Mouse (Mus musculus) gonadal fat pad, adult 2 months (tissue): ENCODE data around the gene March9. TPM values are rescaled to one million over a fixed set of nuclear protein-coding genes. Genes with fewer than 3 reads are reported as not detected.

ENCODE experiments used
- DNase-seq: peaks from one replicate; pipeline ENCODE4 v3.0.0-alpha.2; 2012; ENCODE audit warnings: low read depth
- polyA plus RNA-seq: library from polyadenylated mRNA; depleted of rRNA; stranded (reverse); fragments of >200 nt; gene quantifications from 2 replicates; pipeline ENCODE4 v1.2.3, GENCODE M21; 2012; rRNA removed

The March9 gene
- polyA plus RNA-seq, 1 experiment: 6.1 TPM

GRCm38 (mm10) chr10:127033301-127033741 lies 26.7 kb downstream of the March9 start:
- no peak for DNase-seq

- DNase-seq: no peak
These were observed 29.4 kb downstream of the March9 start, which contains the start of gene Tsfm for GRCm38 (mm10) chr10:127030336-127031296. Gene Tsfm, minus strand, starts transcription at chr10:127030840.

- DNase-seq: no peak
These were observed 41.6 kb downstream of the March9 start for GRCm38 (mm10) chr10:127018422-127018821.

GRCm38 (mm10) chr10:127017071-127017470 lies 42.9 kb downstream of the March9 start:
- no peak for DNase-seq

GRCm38 (mm10) chr10:127016488-127016887 lies 43.5 kb downstream of the March9 start:
- no peak for DNase-seq

Other genes with a start within 250 kb of the March9 start
- 8.1 and 8.8 TPM in 2 replicates for gene Atp23, start 158.8 kb downstream of the March9 start, polyA plus RNA-seq
- 119 and 121 TPM in 2 replicates for gene Ctdsp2, start 81.5 kb downstream of the March9 start, polyA plus RNA-seq
- 0.07 and 0.13 TPM in 2 replicates for gene Avil, start 59.5 kb downstream of the March9 start, polyA plus RNA-seq
- 27.1 and 32.9 TPM in 2 replicates for gene Tsfm, start 29.3 kb downstream of the March9 start, polyA plus RNA-seq
- 31.2 and 31.9 TPM in 2 replicates for gene Mettl1, start 18.8 kb downstream of the March9 start, polyA plus RNA-seq
- gene Eef1akmt3, start 18.7 kb downstream of the March9 start, polyA plus RNA-seq: 0.55 and 0.86 TPM in 2 replicates
- 0.22 TPM in 2 replicates for gene Cyp27b1, start 11.9 kb downstream of the March9 start, polyA plus RNA-seq
- 204 and 205 TPM in 2 replicates for gene Cdk4, start 3.4 kb upstream of the March9 start, polyA plus RNA-seq
- gene Tspan31, start 10.1 kb upstream of the March9 start, polyA plus RNA-seq: 128 and 146 TPM in 2 replicates
- gene Agap2, start 15.1 kb upstream of the March9 start, polyA plus RNA-seq: 5.3 and 5.7 TPM in 2 replicates
- gene Os9, start 60.9 kb upstream of the March9 start, polyA plus RNA-seq: 109 and 143 TPM in 2 replicates
- 60.5 and 112 TPM in 2 replicates for gene B4galnt1, start 105.0 kb upstream of the March9 start, polyA plus RNA-seq
- gene Slc26a10, start 120.5 kb upstream of the March9 start, polyA plus RNA-seq: 1.0 and 1.2 TPM in 2 replicates
- 25.7 and 29.6 TPM in 2 replicates for gene Arhgef25, start 129.9 kb upstream of the March9 start, polyA plus RNA-seq
- 91.3 and 116 TPM in 2 replicates for gene Dtx3, start 135.5 kb upstream of the March9 start, polyA plus RNA-seq
- gene Pip4k2c, start 151.4 kb upstream of the March9 start, polyA plus RNA-seq: 76.9 and 93.8 TPM in 2 replicates
- 2.4 and 6.4 TPM in 2 replicates for gene Kif5a, start 203.2 kb upstream of the March9 start, polyA plus RNA-seq
- 228 and 280 TPM in 2 replicates for gene Dctn2, start 206.2 kb upstream of the March9 start, polyA plus RNA-seq
- 21.8 and 32.7 TPM in 2 replicates for gene Mbd6, start 228.8 kb upstream of the March9 start, polyA plus RNA-seq